Mouse (Mus musculus): ENCODE measurements around the gene Ppp1r15a.

GRCm38 (mm10) chr7:45535676-45536075 is 9.6 kb upstream of the Ppp1r15a start:
- TF ChIP-seq CTCF (IDR thresholded peaks at IDR 0.05; ENCODE audit: extremely low read depth, insufficient read depth, insufficient read length, insufficient replicate concordance), result no peak
- TF ChIP-seq POLR2A (IDR thresholded peaks at IDR 0.05; ENCODE audit: low read depth, low read length), result no peak
